Mouse (Mus musculus) heart, embryonic 14.5 days (tissue): Measurements from ENCODE around the gene Olfr521. TPM values are rescaled to one million over a fixed set of nuclear protein-coding genes. Genes with fewer than 3 reads are reported as not detected.
"Not testable (repeated sequence)": the region's sequence is repeated elsewhere in the genome, so short reads cannot be mapped to it uniquely, and the experiment has no call there.

Experiments used
- ATAC-seq: fragments of 200-750 bp; cut with Nextera tagmentation; 2 replicates; pipeline ENCODE4 v1.8.0; 2017; ENCODE audit warnings: low read depth, moderate TSS enrichment; ENCODE audit not compliant: insufficient number of reproducible peaks, insufficient read depth, low FRiP score
- H3K27ac ChIP-seq, 2 experiments: fragments of 200-500 bp in 1 of 2; fragments of 300-500 bp in 1 of 2; sonication (generic) in 1 of 2; replicated peaks in 1 of 2; 2 replicates each; pipeline ENCODE4 v1.5.1; 2012 to 2014; ENCODE audit warnings: low read depth in 2 of 2, low read length in 2 of 2, control low read depth in 1 of 2, mild to moderate bottlenecking in 1 of 2, mixed read lengths in 1 of 2; ENCODE audit not compliant: control insufficient read depth in 1 of 2, insufficient read depth in 1 of 2
- H3K27me3 ChIP-seq: fragments of 300-500 bp; sonication (generic); 2 replicates; pipeline ENCODE4 v1.6.1; 2014; ENCODE audit warnings: mild to moderate bottlenecking, low read length, control low read depth; ENCODE audit not compliant: control insufficient read depth, insufficient read depth
- H3K36me3 ChIP-seq: fragments of 300-500 bp; sonication (generic); 2 replicates; pipeline ENCODE4 v1.6.1; 2014; ENCODE audit warnings: mild to moderate bottlenecking, control low read depth, low read length, mixed read lengths; ENCODE audit not compliant: control insufficient read depth, insufficient read depth
- H3K4me1 ChIP-seq, 2 experiments: fragments of 200-500 bp in 1 of 2; fragments of 300-500 bp in 1 of 2; sonication (generic) in 1 of 2; 2 replicates each; pipeline ENCODE4 v1.6.1; 2012 to 2014; ENCODE audit warnings: low read length in 2 of 2, control low read depth in 1 of 2, mixed read lengths in 1 of 2; ENCODE audit not compliant: control insufficient read depth in 2 of 2, insufficient read depth in 2 of 2
- H3K4me2 ChIP-seq: fragments of 300-500 bp; sonication (generic); 2 replicates; pipeline ENCODE4 v1.6.1; 2014; ENCODE audit warnings: mild to moderate bottlenecking, low read length
- H3K4me3 ChIP-seq, 2 experiments: fragments of 200-500 bp in 1 of 2; fragments of 300-500 bp in 1 of 2; sonication (generic) in 1 of 2; 2 replicates each; pipeline ENCODE4 v1.5.1; 2012 to 2014; ENCODE audit warnings: low read length in 2 of 2, mild to moderate bottlenecking in 2 of 2, control low read depth in 1 of 2, low read depth in 1 of 2, moderate library complexity in 1 of 2; ENCODE audit not compliant: control insufficient read depth in 1 of 2, insufficient read depth in 1 of 2
- H3K9ac ChIP-seq: fragments of 300-500 bp; sonication (generic); 2 replicates; pipeline ENCODE4 v1.6.1; 2014; ENCODE audit warnings: mild to moderate bottlenecking, low read length
- H3K9me3 ChIP-seq: fragments of 300-500 bp; sonication (generic); 2 replicates; pipeline ENCODE4 v1.6.1; 2016; ENCODE audit warnings: low read length, control low read depth; ENCODE audit not compliant: control insufficient read depth
- WGBS: fragments of 180-500 bp; shearing (Covaris S2); extraction: QIAGEN DNeasy Blood & Tissue Kit; methylation state at CpG from one replicate; pipeline ENCODE4 v1.1.7; 2014; 5-methylcytosine and 5-hydroxymethylcytosine counted together
- polyA plus RNA-seq: library from polyadenylated mRNA; unstranded; fragments of >200 nt; fragmentation: Nextera tagmentation; extraction: Ambion mirVana; gene quantifications from 2 replicates; pipeline ENCODE4 v1.2.1, GENCODE M21; 2014

Gene Olfr521
- polyA plus RNA-seq, 1 experiment from 2014 or later: not detected

- no peak for ATAC-seq
- 72% methylated on average over 3 of the region's 3 CpGs for WGBS
- Histone ChIP-seq H3K9me3 (no peaks in the 10 kb centered on the region), H3K4me2 (no peak overlapping the region), H3K4me3 (no peak overlapping the region), H3K36me3 (no peaks in the 10 kb centered on the region), H3K27me3 (peaks cover 8% of the 10 kb centered on the region; the same call in 1 of the 2 replicates), H3K27ac (no peak overlapping the region), H3K9ac (no peak overlapping the region), H3K4me1 (peaks cover 5% of the 10 kb centered on the region in 2 experiments; a peak in 2 of 4 replicates)
Observed at GRCm38 (mm10) chr7:99796471-99796870, 33.2 kb downstream of the Olfr521 start.

GRCm38 (mm10) chr7:99797261-99797660, 34.0 kb downstream of the Olfr521 start:
- Histone ChIP-seq H3K4me2 (no peak overlapping the region), H3K4me3 (no peak overlapping the region), H3K9me3 (no peaks in the 10 kb centered on the region), H3K9ac (no peak overlapping the region), H3K27ac (no peak overlapping the region), H3K4me1 (peaks cover 5% of the 10 kb centered on the region in 2 experiments; a peak in 2 of 4 replicates), H3K36me3 (no peaks in the 10 kb centered on the region), H3K27me3 (peaks cover 8% of the 10 kb centered on the region; the same call in 1 of the 2 replicates)
- ATAC-seq: no peak
- 86% methylated on average over 3 of the region's 3 CpGs for WGBS

- WGBS: 34% methylated on average over 6 of the region's 6 CpGs
- no peak for ATAC-seq
- H3K4me3 ChIP-seq: no peak overlapping the region
Observed at GRCm38 (mm10) chr7:99797911-99798647, 34.8 kb downstream of the Olfr521 start.

GRCm38 (mm10) chr7:99799118-99799517, 35.8 kb downstream of the Olfr521 start:
- H3K36me3 ChIP-seq: no peaks in the 10 kb centered on the region
- no peak overlapping the region for H3K27ac ChIP-seq
- H3K27me3 ChIP-seq: peaks cover 8% of the 10 kb centered on the region; the same call in 1 of the 2 replicates
- H3K9ac ChIP-seq: no peak overlapping the region
- ATAC-seq: no peak
- no peak overlapping the region for H3K4me2 ChIP-seq
- 61% methylated on average over 7 of the region's 7 CpGs for WGBS
- peaks cover 5% of the 10 kb centered on the region in 2 experiments; a peak in 2 of 4 replicates for H3K4me1 ChIP-seq
- no peaks in the 10 kb centered on the region for H3K9me3 ChIP-seq
- H3K4me3 ChIP-seq: no peak overlapping the region

More at GRCm38 (mm10) chr7:99797911-99798647, 34.8 kb downstream of the Olfr521 start:
- Histone ChIP-seq H3K27ac (no peak overlapping the region), H3K9me3 (no peaks in the 10 kb centered on the region), H3K36me3 (no peaks in the 10 kb centered on the region), H3K4me2 (no peak overlapping the region), H3K9ac (no peak overlapping the region), H3K4me1 (peaks cover 5% of the 10 kb centered on the region in 2 experiments; a peak in 2 of 4 replicates), H3K27me3 (peaks cover 8% of the 10 kb centered on the region; the same call in 1 of the 2 replicates)

GRCm38 (mm10) chr7:99803535-99803934, 40.2 kb downstream of the Olfr521 start:
- no peak for ATAC-seq

GRCm38 (mm10) chr7:99804033-99804432, 40.7 kb downstream of the Olfr521 start:
- H3K36me3 ChIP-seq: not testable (repeated sequence)

More at GRCm38 (mm10) chr7:99803535-99803934, 40.2 kb downstream of the Olfr521 start:
- Histone ChIP-seq H3K9ac (no peak overlapping the region), H3K4me2 (no peak overlapping the region), H3K4me1 (no peaks in the 10 kb centered on the region), H3K27me3 (no peaks in the 10 kb centered on the region), H3K4me3 (no peak overlapping the region), H3K27ac (no peak overlapping the region; a peak in 1 of 4 replicates), H3K36me3 (no peaks in the 10 kb centered on the region), H3K9me3 (no peaks in the 10 kb centered on the region)
- 46% methylated on average over 8 of the region's 8 CpGs for WGBS

GRCm38 (mm10) chr7:99805340-99805739, 42.0 kb downstream of the Olfr521 start:
- H3K36me3 ChIP-seq: peaks cover 3% of the 10 kb centered on the region; the same call in 1 of the 2 replicates
- WGBS: 80% methylated on average over 1 of the region's 1 CpGs
- no peak overlapping the region for H3K4me2 ChIP-seq
- H3K27ac ChIP-seq: no peak overlapping the region
- H3K9ac ChIP-seq: no peak overlapping the region
- no peaks in the 10 kb centered on the region for H3K9me3 ChIP-seq
- H3K4me3 ChIP-seq: no peak overlapping the region
- H3K4me1 ChIP-seq: no peaks in the 10 kb centered on the region
- H3K27me3 ChIP-seq: no peaks in the 10 kb centered on the region
- no peak for ATAC-seq

More at GRCm38 (mm10) chr7:99804033-99804432, 40.7 kb downstream of the Olfr521 start:
- H3K9me3 ChIP-seq, H3K4me1 ChIP-seq, H3K9ac ChIP-seq, H3K4me3 ChIP-seq, H3K27ac ChIP-seq, ATAC-seq, H3K4me2 ChIP-seq, H3K27me3 ChIP-seq: not testable (repeated sequence)
- 83% methylated on average over 3 of the region's 3 CpGs for WGBS
